Mouse (Mus musculus) gastrocnemius, postnatal 25 days (tissue): ENCODE results near the gene Camsap3. TPM values are rescaled to one million over a fixed set of nuclear protein-coding genes. Genes with fewer than 3 reads are reported as not detected.

Experiments used
- DNase-seq: peaks from one replicate; pipeline ENCODE4 v3.0.0; 2022
- total RNA-seq, 2 experiments: library from RNA; stranded (reverse); gene quantifications; 1 replicate in 1 of 2; 2 replicates in 1 of 2; pipeline ENCODE4 v1.2.3; 2021

Gene Camsap3
- total RNA-seq, 2 experiments from 2014 or later: 0.61 to 0.67 TPM

- DNase-seq: peak; percentile 74
Measured at GRCm38 (mm10) chr8:3600401-3600800, 13.3 kb downstream of the Camsap3 start.

DNA sequence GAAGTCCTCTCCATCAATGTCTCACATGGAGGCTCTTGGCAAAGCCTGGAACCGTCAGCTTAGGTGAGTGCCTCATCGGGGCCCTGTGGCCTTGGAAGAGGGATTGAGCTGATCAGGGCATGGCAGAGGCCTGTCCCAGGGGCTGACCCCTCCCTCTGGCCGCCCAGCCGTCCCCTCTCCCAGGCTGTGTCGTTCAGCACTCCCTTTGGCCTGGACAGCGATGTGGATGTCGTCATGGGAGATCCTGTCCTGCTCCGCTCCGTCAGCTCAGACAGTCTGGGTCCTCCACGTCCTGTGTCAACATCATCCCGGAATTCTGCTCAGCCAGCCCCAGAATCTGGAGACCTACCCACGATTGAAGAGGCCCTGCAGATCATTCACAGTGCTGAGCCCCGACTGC lies 16.3 kb downstream of the Camsap3 start:
- DNase-seq: no peak

DNA sequence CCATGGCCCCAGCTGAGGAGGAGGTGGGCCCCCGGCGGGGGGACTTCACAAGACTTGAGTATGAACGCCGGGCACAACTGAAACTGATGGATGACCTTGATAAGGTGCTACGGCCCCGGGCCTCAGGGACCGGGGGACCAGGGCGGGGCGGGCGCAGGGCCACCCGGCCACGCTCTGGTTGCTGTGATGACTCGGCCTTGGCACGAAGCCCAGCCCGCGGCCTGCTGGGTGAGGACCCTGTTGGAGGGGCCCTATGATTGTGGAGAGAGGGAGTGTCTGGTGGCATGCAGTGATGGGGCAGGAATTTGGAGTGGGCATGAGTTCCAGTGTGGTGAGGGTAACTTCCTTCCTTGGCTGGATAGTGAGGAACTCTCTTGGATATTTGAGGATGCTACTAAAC lies 19.5 kb downstream of the Camsap3 start:
- DNase-seq: no peak

- no peak for DNase-seq
Measured at GRCm38 (mm10) chr8:3607822-3608221, 20.7 kb downstream of the Camsap3 start.

- no peak for DNase-seq
Measured at GRCm38 (mm10) chr8:3609046-3609815, 22.1 kb downstream of the Camsap3 start.

DNA sequence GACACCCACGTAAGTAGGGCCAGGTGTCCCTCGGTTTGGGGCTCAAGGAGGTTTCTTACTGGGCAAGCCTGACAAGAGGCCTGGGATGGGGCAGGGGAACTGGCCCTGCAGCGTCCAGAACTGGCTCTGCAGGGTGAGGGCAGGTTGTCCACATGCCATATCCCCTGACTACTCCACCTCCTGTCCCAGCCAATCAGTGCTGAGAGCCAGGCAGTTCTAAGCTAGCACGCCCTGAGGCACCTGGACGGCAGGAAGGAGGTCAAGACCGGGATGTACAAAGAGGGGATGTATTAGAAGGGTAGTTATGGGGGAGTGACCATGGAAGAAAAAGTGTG lies 22.7 kb downstream of the Camsap3 start:
- no peak for DNase-seq

GRCm38 (mm10) chr8:3621199-3621970 lies 34.3 kb downstream of the Camsap3 start, which contains the start of the genes Xab2 and Pet100:
Gene Xab2 (minus strand): TSS chr8:3621316.
Gene Pet100 (plus strand): TSS chr8:3621548.
- DNase-seq: peak; percentile 98

- DNase-seq: no peak
Measured at GRCm38 (mm10) chr8:3622119-3622518, 35.0 kb downstream of the Camsap3 start.

DNA sequence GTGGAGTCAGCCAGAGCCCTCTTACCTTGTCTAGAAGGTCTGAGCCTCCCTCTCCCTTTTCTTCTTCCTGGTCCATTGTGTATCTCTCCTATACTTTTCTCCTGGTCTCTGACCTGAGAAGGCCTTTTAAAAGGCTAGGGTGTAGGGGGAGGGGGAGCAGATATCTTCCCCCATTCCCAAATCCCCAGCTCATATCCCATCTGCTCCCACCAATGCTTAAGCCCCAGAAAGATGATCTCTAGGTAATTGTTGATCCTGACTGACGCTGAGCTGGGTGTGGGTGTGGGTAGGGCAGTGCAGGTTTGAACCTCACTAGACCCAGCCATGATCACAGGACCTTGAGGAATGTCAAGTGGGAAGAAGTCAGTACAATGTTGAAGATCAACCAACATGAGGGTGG lies 38.4 kb downstream of the Camsap3 start, which contains the start of gene Pcp2:
Pcp2 (minus strand) TSS at position 101 of the 400 bp plus-strand sequence.
- DNase-seq: no peak

DNA sequence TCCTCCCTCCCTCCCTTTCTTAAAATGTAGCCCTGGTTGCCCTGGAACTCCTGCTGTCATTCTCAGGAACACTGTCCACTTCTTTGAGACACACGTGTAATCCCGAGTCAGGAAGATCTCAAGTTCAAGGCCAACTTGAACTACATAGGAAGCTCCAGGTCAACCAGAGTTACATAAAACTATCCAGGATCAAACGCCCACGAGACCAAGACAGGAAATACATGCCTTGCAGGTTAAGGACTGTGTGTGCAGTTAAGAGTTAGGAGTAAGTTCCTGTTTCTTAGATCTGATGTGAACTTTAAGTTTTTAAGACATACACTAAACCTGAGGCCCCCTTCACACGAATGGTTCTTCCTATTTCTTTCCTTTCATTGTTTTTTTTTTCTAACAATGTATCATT lies 39.9 kb downstream of the Camsap3 start:
- DNase-seq: no peak

- no peak for DNase-seq
Measured at GRCm38 (mm10) chr8:3628014-3628413, 40.9 kb downstream of the Camsap3 start.

GRCm38 (mm10) chr8:3630647-3631477 lies 43.8 kb downstream of the Camsap3 start, which contains the start of gene Stxbp2:
Gene Stxbp2 (plus strand): TSS chr8:3630955.
- DNase-seq: peak; percentile 31

GRCm38 (mm10) chr8:3631478-3631875 lies 44.4 kb downstream of the Camsap3 start:
- DNase-seq: no peak

GRCm38 (mm10) chr8:3645804-3646203 lies 58.7 kb downstream of the Camsap3 start:
- DNase-seq: no peak

DNA sequence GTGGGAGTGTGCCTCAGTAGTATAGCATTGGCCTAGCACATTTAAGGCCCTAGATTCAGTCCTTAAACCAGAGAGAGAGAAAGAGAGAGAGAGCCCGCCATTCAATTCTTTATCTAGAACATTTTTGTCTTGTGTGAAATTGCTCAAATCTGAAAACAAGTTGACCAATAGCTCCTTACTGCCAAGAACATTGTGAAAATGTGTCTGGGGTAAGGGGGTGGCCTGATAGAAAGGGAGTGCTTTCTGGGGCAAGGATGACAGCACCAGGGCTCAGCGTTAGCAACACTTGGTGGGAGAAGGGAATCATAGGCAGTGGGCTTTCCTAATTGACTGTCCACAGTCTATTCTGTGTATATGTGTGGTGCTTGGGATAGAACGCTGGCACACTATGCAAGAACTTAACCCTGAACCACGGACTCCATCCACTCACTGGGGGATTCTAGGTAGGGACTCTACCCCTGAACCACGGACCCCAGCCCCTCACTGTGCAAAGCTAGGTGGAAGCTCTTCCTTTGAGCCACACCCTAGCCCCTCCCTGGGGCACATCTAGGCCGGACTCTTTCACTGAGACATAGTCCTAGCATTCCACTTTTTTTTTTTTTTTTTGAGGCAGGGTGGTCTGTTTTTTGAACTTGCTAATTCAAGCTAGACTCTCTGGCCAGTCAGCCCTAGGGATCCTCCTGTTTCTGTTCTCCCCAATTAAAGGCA lies 59.9 kb downstream of the Camsap3 start:
- no peak for DNase-seq

- no peak for DNase-seq
Measured at GRCm38 (mm10) chr8:3647561-3647960, 60.5 kb downstream of the Camsap3 start.

- DNase-seq: no peak
Measured at GRCm38 (mm10) chr8:3648268-3648667, 61.2 kb downstream of the Camsap3 start.

GRCm38 (mm10) chr8:3648990-3649389 lies 61.9 kb downstream of the Camsap3 start:
- DNase-seq: no peak

- no peak for DNase-seq
Measured at GRCm38 (mm10) chr8:3652845-3653244, 65.8 kb downstream of the Camsap3 start.

DNA sequence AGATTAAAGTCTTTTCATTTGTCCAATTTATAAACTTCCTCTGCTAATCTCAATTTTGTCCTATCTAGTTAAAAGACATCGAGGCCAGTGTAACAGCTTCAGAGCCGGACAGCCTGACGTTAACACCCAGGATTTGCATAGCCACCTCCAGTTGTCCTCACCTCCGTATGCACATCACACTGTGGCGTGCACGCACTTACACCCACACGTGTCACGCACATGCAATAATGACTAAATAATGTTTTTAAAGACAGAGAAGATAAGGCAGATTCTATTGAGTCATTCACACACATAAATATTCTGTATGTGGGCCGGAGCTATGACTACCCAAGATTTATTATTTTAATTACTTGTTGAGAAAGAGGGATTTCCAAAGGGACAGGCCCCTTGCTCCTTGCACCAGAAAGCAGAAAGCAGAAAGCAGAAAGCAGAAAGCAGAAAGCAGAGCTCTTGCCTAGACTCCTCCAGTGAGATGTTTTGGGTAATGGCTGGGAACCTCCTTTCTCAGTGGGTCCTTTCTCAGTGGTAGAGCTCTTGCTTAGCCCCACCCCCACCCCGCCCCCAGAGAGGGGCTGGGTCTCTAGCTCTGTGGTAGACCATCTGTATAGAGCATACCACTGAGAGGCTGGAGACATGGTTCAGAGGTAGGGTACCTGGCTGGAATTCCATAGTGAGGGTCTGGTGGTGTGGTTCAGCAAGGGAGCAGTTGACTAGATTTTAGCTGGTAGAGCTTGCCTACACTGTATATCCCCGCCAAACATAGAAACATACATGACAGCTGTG lies 67.8 kb downstream of the Camsap3 start:
- DNase-seq: no peak

GRCm38 (mm10) chr8:3655526-3655925 lies 68.4 kb downstream of the Camsap3 start, which contains the start of gene Retn:
Gene Retn (plus strand): TSS chr8:3655770.
- DNase-seq: no peak
